Mouse (Mus musculus) heart, embryonic 16.5 days (tissue): ENCODE data around the gene Sh2b3. TPM values are rescaled to one million over a fixed set of nuclear protein-coding genes. Genes with fewer than 3 reads are reported as not detected.

Experiments
- ATAC-seq: fragments of 200-750 bp; cut with Nextera tagmentation; replicated peaks from 2 replicates; pipeline ENCODE4 v1.8.0; 2017; ENCODE audit warnings: moderate number of reproducible peaks; ENCODE audit not compliant: insufficient read depth, low FRiP score; ENCODE audit errors: extremely low read depth
- H3K27ac ChIP-seq: fragments of 300-500 bp; sonication (generic); 2 replicates; pipeline ENCODE4 v1.5.1; 2014; ENCODE audit warnings: mild to moderate bottlenecking, low read length, control low read depth, moderate library complexity
- H3K27me3 ChIP-seq: fragments of 300-500 bp; sonication (generic); 2 replicates; pipeline ENCODE4 v1.6.1; 2014; ENCODE audit warnings: low read length, mixed read lengths; ENCODE audit not compliant: control insufficient read depth, insufficient read depth
- H3K36me3 ChIP-seq: fragments of 300-500 bp; sonication (generic); 2 replicates; pipeline ENCODE4 v1.6.1; 2014; ENCODE audit not compliant: control insufficient read depth, insufficient read depth
- H3K4me1 ChIP-seq: fragments of 300-500 bp; sonication (generic); 2 replicates; pipeline ENCODE4 v1.6.1; 2014; ENCODE audit warnings: low read length, mixed read lengths; ENCODE audit not compliant: control insufficient read depth, insufficient read depth
- H3K4me2 ChIP-seq: fragments of 300-500 bp; sonication (generic); 2 replicates; pipeline ENCODE4 v1.6.1; 2014; ENCODE audit warnings: low read depth, mild to moderate bottlenecking, control low read depth, low read length
- H3K4me3 ChIP-seq: fragments of 300-500 bp; sonication (generic); 2 replicates; pipeline ENCODE4 v1.5.1; 2014; ENCODE audit warnings: mild to moderate bottlenecking, control low read depth, low read length
- H3K9ac ChIP-seq: fragments of 300-500 bp; sonication (generic); 2 replicates; pipeline ENCODE4 v1.6.1; 2014; ENCODE audit warnings: low read length, control low read depth
- H3K9me3 ChIP-seq: fragments of 300-500 bp; sonication (generic); replicated peaks from 2 replicates; pipeline ENCODE4 v1.6.1; 2016; ENCODE audit warnings: low read length; ENCODE audit not compliant: control insufficient read depth
- WGBS: fragments of 180-500 bp; shearing (Covaris S2); extraction: QIAGEN DNeasy Blood & Tissue Kit; methylation state at CpG from one replicate; pipeline ENCODE4 v1.1.7; 2014; 5-methylcytosine and 5-hydroxymethylcytosine counted together
- polyA plus RNA-seq: library from polyadenylated mRNA; unstranded; fragments of >200 nt; fragmentation: Nextera tagmentation; extraction: Ambion mirVana; gene quantifications from 2 replicates; pipeline ENCODE4 v1.2.1, GENCODE M21; 2015

Sh2b3 gene
- polyA plus RNA-seq, 1 experiment from 2014 or later: 12.0 TPM

DNA sequence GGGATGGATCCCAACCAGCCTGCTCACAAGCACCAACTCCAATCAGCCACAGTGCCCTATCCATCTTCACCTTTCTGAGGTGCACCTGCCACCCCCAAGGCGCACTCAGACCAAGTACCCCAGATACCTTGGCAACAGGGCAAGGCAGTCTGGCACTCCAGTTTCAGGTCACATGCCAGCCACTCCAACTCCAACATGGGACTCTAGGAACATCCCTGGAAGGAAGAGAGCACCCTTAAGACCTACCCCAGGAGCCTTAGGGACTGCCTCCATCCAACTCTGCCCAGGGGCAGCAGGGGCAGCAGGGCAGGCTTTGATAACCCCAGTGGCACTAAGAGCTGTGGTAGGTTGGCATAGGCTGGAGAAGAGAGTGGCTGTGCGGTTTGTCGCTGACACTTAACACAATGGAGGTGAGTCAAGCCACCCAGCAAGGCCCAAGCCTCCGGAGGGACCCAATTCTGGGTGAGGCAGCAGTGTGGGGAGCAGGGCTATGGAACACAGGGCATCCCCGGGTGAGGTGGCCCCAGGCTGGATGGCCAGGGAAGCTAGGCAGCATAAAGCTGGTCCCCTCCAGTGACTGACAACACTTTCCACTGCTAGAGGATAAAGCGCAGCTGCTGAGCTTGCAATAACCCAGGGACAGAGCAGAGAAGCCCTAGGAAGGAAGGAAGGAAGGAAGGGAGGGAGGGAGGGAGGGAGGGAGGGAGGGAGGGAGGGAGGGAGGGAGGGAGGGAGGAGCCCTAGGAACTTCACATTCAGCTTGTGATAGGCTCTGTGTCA, 4.9 kb downstream of the Sh2b3 start:
- Histone ChIP-seq H3K36me3 (peaks cover 9% of the 10 kb centered on the region; the same call in 1 of the 2 replicates), H3K4me2 (peak overlapping the region; percentile 37), H3K9ac (peak overlapping the region; percentile 38; the same call in 1 of the 2 replicates), H3K27me3 (no peaks in the 10 kb centered on the region), H3K4me3 (no peak overlapping the region), H3K4me1 (peaks cover 44% of the 10 kb centered on the region), H3K27ac (peak overlapping the region; percentile 42; the same call in 1 of the 2 replicates), H3K9me3 (no peaks in the 10 kb centered on the region)
- 69% methylated on average over 6 of the region's 6 CpGs for whole genome bisulfite sequencing
- ATAC-seq: no peak

DNA sequence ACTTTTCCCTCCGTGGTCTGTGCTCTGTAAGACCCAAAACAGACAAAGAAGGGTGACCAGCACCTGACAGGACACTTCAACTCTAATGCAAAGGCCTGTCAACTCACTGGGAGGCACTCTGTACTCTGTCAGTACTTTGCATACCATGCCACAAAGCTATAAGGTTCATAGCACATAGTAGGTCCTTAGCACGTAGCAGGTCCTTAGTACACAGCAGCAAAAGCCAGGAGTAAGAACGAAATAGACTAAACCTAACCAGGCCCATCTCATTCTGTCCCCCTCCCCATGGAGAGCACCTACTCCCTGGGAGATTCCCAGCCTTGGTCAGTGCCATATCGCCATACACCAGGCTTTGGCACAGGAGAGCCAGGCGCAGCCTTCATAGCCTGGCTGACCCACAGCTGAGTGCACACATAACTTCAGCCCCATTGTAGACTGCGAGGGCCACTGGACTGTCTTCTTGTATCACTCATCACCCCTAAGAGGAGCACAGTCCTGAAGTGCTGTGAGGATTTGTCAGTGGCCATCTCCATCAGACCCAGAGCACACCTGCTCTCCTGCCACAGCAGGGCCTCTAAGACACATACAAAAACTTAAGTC, 6.3 kb downstream of the Sh2b3 start:
- H3K36me3 ChIP-seq: peaks cover 17% of the 10 kb centered on the region; the same call in 1 of the 2 replicates
- H3K9ac ChIP-seq: no peak overlapping the region
- WGBS: 85% methylated on average over 6 of the region's 6 CpGs
- H3K4me2 ChIP-seq: no peak overlapping the region
- peaks cover 42% of the 10 kb centered on the region for H3K4me1 ChIP-seq
- no peak overlapping the region for H3K4me3 ChIP-seq
- no peak for ATAC-seq
- no peak overlapping the region for H3K27ac ChIP-seq
- H3K9me3 ChIP-seq: no peaks in the 10 kb centered on the region
- no peaks in the 10 kb centered on the region for H3K27me3 ChIP-seq

DNA sequence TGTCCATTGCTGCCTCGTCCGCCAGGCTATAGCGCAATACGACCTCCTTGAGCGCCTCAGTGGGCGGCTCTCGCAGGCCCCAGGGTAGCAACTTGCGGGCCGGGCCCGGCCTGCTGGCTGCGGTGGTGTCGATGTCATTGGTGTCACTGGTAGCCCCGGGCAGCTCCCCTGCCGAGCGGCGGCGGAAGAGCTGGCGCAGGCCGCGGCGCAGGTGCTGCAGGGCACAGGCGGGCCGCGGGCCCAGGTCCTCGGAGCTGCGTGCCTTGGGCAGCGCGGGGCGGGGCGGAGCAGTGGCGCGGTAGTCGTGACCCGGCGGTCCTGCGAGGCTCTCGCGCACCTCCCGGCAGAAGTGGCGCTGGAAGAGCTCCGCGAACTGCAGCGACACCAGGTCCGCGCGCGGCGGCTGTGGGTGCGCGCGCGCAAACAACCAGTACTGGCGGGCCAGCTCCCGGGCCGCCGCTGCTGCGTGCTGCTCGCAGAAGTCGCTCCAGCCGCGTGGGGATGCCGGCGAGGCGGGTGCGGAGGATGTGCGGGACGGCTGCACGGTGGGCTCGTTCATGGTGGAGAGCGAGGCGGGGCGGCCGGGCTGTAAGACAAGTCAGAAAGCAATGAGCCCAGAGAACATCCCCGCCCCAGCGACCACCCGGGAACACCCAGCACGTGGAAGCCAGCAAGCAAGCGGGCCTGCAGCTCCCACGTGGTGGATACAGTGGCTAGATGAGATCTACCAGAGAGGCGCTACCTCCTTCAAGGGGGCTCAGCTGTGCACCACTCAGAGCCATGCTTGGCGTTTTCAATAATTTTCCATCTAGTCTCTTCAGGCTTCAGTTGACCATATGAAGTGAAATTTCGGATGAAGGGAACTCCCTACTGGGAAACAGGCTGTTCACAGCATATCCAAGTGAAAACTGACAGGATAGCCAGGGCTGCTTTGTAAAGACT, 8.7 kb downstream of the Sh2b3 start:
- Histone ChIP-seq H3K4me1 (peaks cover 32% of the 10 kb centered on the region), H3K4me2 (peak overlapping the region; percentile 80), H3K36me3 (peaks cover 22% of the 10 kb centered on the region), H3K27me3 (no peaks in the 10 kb centered on the region), H3K4me3 (peak overlapping the region; percentile 54), H3K27ac (no peak overlapping the region), H3K9ac (peak overlapping the region; percentile 67), H3K9me3 (no peaks in the 10 kb centered on the region)
- no peak; the same call in 1 of the 2 replicates for ATAC-seq
- WGBS: 37% methylated on average over 82 of the region's 82 CpGs

DNA sequence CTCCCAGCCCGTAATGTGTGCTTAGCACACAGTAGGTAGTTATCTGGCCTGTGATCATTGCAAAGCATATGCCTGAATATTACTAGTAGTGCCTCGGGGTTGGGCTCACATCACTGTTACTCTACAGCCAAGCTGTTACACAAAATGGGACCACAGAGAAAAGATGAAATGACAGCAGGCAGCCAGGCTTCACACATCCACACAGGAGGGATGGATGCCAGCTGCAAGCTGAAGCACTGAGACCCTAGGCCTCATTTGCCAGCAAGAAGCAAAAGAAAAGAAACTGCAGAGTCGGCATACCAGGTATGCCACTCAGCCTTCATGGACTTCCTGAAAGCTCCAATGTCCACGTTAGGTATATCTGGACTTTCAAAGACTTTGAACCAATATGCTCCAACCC, 9.6 kb downstream of the Sh2b3 start:
- H3K36me3 ChIP-seq: peaks cover 22% of the 10 kb centered on the region
- no peaks in the 10 kb centered on the region for H3K27me3 ChIP-seq
- H3K4me2 ChIP-seq: no peak overlapping the region
- no peaks in the 10 kb centered on the region for H3K9me3 ChIP-seq
- H3K4me3 ChIP-seq: no peak overlapping the region
- no peak overlapping the region for H3K27ac ChIP-seq
- no peak for ATAC-seq
- H3K9ac ChIP-seq: no peak overlapping the region
- WGBS: 76% methylated on average over 4 of the region's 4 CpGs
- H3K4me1 ChIP-seq: peaks cover 29% of the 10 kb centered on the region

DNA sequence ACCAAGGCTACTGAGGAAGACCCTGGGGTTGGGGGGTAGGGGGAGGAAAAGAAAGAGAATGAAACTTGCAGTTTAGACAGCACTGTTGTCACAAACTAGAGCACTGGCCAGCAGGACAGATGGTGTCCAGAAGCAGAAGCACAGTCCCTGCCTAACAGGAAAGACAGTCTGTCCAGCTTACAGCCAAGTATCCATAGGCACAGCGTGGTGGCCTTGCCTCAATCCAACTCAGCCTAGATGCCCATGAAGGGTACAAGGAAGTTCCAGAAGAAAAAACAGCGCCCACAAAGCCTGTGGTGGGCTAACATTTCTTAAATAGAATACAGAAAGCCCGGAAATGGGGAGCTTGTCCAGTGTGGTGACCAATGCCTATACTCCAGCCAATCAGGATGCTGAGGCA, 11.8 kb downstream of the Sh2b3 start:
- WGBS: 87% methylated on average over 3 of the region's 3 CpGs
- H3K36me3 ChIP-seq: peaks cover 22% of the 10 kb centered on the region

DNA sequence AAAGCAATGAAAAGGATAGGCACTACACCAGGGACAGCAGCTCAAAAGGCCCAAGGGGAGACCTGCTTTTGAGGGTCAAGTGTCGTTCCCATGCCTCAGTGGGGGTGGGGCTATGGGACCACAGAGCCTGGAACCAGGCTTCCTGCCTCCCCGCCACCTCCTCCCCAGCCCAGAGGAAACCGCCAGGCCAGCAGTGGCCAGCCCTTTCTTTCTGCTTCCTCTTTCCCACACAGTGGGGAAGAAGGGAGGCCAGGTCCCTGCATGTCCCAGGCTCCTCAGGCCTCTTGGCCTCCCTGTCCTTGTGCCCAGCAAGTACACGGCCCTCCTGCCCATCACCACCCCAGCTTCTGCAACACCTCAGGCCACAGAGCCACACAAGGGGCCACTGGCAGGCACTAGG, 13.3 kb downstream of the Sh2b3 start:
- WGBS: 58% methylated on average over 4 of the region's 4 CpGs
- Histone ChIP-seq H3K4me2 (no peak overlapping the region), H3K27me3 (no peaks in the 10 kb centered on the region), H3K9me3 (no peaks in the 10 kb centered on the region), H3K4me3 (no peak overlapping the region), H3K36me3 (peaks cover 28% of the 10 kb centered on the region), H3K4me1 (peaks cover 42% of the 10 kb centered on the region), H3K9ac (peak overlapping the region; percentile 45; the same call in 1 of the 2 replicates), H3K27ac (peak overlapping the region; percentile 79)
- no peak; the same call in 1 of the 2 replicates for ATAC-seq

More for the DNA sequence above, 11.8 kb downstream of the Sh2b3 start:
- Histone ChIP-seq H3K27me3 (no peaks in the 10 kb centered on the region), H3K4me3 (no peak overlapping the region), H3K4me2 (no peak overlapping the region), H3K27ac (no peak overlapping the region), H3K4me1 (peaks cover 35% of the 10 kb centered on the region), H3K9me3 (no peaks in the 10 kb centered on the region), H3K9ac (no peak overlapping the region)
- no peak for ATAC-seq

DNA sequence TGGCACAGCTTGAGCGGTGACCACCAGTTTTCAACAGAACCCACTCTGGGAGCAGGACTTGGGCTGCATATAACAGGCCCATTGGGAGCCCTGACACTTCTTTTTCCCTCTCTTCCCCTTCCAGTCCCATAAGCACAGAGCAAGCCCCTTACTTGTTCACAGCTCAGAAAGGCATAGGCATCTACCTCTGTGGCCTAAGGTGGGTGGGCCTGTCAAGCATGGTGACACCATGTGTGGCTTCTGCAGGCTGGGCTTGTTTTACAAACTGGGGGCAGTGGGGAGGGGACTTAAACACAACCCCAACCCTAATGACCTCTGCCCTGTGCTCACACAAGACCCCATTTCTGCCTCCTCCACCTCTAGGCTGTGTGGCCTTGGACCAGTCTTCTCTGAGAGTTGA, 13.8 kb downstream of the Sh2b3 start:
- H3K27ac ChIP-seq: peak overlapping the region; percentile 79
- no peaks in the 10 kb centered on the region for H3K27me3 ChIP-seq
- no peak overlapping the region for H3K4me2 ChIP-seq
- H3K36me3 ChIP-seq: peaks cover 32% of the 10 kb centered on the region
- no peak overlapping the region for H3K9ac ChIP-seq
- H3K4me3 ChIP-seq: no peak overlapping the region
- ATAC-seq: no peak
- H3K4me1 ChIP-seq: peaks cover 38% of the 10 kb centered on the region
- 100% methylated on average over 1 of the region's 1 CpGs for WGBS
- no peaks in the 10 kb centered on the region for H3K9me3 ChIP-seq

DNA sequence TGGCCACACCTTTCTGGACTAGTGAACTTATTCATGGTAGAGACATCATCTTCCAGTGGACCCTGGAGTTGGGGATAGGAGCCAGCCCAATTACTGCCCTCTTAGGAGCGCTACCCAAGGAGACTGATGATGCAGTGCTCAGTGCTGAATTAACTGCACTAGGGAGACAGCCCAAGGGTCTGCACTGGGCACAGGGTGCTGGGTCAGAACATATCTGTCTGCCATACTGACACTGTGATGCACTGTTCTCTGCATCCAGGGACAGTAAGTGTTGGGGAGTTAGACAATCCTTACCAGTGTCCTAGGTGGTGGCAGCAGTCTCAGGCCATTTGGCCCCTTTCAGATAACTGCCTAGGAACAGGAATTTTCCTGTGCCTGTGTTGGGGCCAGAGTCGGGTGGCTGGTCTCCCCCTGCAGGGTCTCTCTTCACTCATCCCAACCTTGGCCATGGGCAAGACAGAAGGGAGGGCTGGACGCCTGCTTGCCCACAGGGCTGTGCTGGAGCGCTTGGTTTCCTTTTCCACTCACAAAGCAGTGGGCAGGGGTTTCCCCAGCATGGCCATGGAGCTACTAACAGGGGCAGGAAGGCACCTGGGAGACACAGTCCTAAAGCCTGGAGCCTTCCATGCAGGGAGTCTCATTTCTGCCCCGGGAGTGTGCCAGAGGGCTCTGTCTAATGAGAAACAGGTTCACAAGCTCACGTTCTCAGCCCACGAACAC, 14.5 kb downstream of the Sh2b3 start:
- 66% methylated on average over 7 of the region's 7 CpGs for WGBS
- no peak for ATAC-seq
- Histone ChIP-seq H3K4me3 (no peak overlapping the region), H3K36me3 (peaks cover 34% of the 10 kb centered on the region), H3K4me1 (peaks cover 38% of the 10 kb centered on the region), H3K4me2 (no peak overlapping the region), H3K9ac (no peak overlapping the region), H3K9me3 (no peaks in the 10 kb centered on the region), H3K27me3 (no peaks in the 10 kb centered on the region), H3K27ac (no peak overlapping the region)
